In the genomic region with DNA sequence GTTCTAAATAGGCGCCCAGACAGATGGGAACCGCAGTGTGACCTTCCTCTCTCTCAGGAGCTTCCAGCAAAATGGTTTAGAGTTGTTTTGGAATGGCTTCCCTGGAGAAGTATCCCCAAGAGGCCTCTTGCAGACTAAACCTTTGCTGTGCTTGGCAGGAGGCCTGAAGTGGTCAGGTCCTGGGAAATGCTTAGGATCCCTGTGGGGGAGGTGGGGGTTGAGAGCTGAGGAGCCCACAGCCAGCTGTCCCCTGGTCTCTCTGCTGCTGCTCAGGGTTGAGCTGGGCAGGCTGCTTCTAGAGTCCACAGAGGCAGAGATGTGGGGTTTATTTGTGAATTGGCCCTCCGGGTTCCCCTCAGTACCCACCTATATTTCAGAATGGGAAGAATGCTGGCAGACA, we compare ENCODE assay signal across 12 mouse cellular contexts.
DNase-seq lines count a peak whose midpoint lies in the region; ATAC-seq and TF ChIP-seq lines count a peak whose summit lies in the region.
"Had no signal": no experiment of that assay in that cellular context is flagged by ENCODE, and none has a peak within 500 bp of the region (broad histone marks: within the 10 kb centered on the region; RNA-seq: fewer than 3 reads in every experiment).

No protein-coding gene starts in this region.

- H3K4me2 ChIP-seq in lung, embryonic 14.5 days = no peak overlapping the region
- H3K4me2 ChIP-seq in heart, postnatal 0 days (ENCODE audit: low read depth, low read length) = no peak overlapping the region
- no peak overlapping the region for H3K4me2 ChIP-seq in forebrain, embryonic 15.5 days (replicated peaks)
- H3K4me2 ChIP-seq: midbrain, embryonic 12.5 days had no signal

- H3K9ac ChIP-seq in lung, embryonic 14.5 days = no peak overlapping the region
- H3K9ac ChIP-seq in heart, postnatal 0 days (replicated peaks; ENCODE audit: low read depth, low read length) = no peak overlapping the region
- H3K9ac ChIP-seq in forebrain, embryonic 15.5 days (replicated peaks) = no peak overlapping the region
- H3K9ac ChIP-seq: midbrain, embryonic 12.5 days had no signal

- no peak for TF ChIP-seq CTCF in gastrocnemius, adult 2 months (IDR thresholded peaks at IDR 0.05)
- TF ChIP-seq CTCF in lung, embryonic 14.5 days (IDR thresholded peaks at IDR 0.05; ENCODE audit: low read depth) = no peak
- no peak for TF ChIP-seq CTCF in heart, postnatal 0 days (IDR thresholded peaks at IDR 0.05; ENCODE audit: low read depth)

- intact Hi-C loops in gastrocnemius, adult 2 months (cut with DNase I) = no loop called here

- no peaks in the 10 kb centered on the region for H3K27me3 ChIP-seq in lung, embryonic 14.5 days (ENCODE audit: insufficient read depth, low read length)
- H3K27me3 ChIP-seq in heart, postnatal 0 days (ENCODE audit: control insufficient read depth, insufficient read depth, low read length) = no peaks in the 10 kb centered on the region
- no peaks in the 10 kb centered on the region for H3K27me3 ChIP-seq in forebrain, embryonic 15.5 days
- H3K27me3 ChIP-seq: midbrain, embryonic 12.5 days had no signal

- TF ChIP-seq EP300 in heart, postnatal 0 days (IDR thresholded peaks at IDR 0.05; ENCODE audit: low read depth) = no peak

- no peaks in the 10 kb centered on the region for H3K36me3 ChIP-seq in lung, embryonic 14.5 days (ENCODE audit: insufficient read depth)
- no peaks in the 10 kb centered on the region for H3K36me3 ChIP-seq in heart, postnatal 0 days (replicated peaks; ENCODE audit: control insufficient read depth, insufficient read depth, low read length)
- H3K36me3 ChIP-seq in forebrain, embryonic 15.5 days = no peaks in the 10 kb centered on the region
- H3K36me3 ChIP-seq: forebrain, embryonic 10.5 days; midbrain, embryonic 12.5 days had no signal

- DNase-seq in gastrocnemius, adult 2 months = peak; percentile 28
- DNase-seq in gastrocnemius, adult 18-20 months (ENCODE audit: low spot score) = no peak
- DNase-seq in lung, embryonic 14.5 days = peak; percentile 47
- no peak for DNase-seq in lung, postnatal 36 days
- peak; percentile 8 for DNase-seq in heart, postnatal 0 days (ENCODE audit: low spot score)
- peak; percentile 31 to 48 for DNase-seq in kidney, postnatal 25 days
- DNase-seq in B cell, adult 2 months = no peak
- DNase-seq: layer of hippocampus, adult 9-11 months; lung, adult 2 months had no signal

- peak; percentile 65; the same call in 1 of the 2 replicates for ATAC-seq in lung, embryonic 14.5 days (ENCODE audit: insufficient read depth)
- no peak for ATAC-seq in heart, postnatal 0 days (ENCODE audit: insufficient read depth, low read depth)
- ATAC-seq in forebrain, embryonic 15.5 days (replicated peaks) = no peak

- no peak overlapping the region for H3K27ac ChIP-seq in gastrocnemius, adult 2 months
- no peak overlapping the region for H3K27ac ChIP-seq in lung, embryonic 14.5 days (ENCODE audit: low read depth)
- no peak overlapping the region for H3K27ac ChIP-seq in heart, postnatal 0 days (ENCODE audit: low read depth)
- no peak overlapping the region for H3K27ac ChIP-seq in forebrain, embryonic 15.5 days (replicated peaks)
- H3K27ac ChIP-seq: forebrain, embryonic 10.5 days; midbrain, embryonic 12.5 days had no signal

- H3K4me3 ChIP-seq in gastrocnemius, adult 2 months = no peak overlapping the region
- H3K4me3 ChIP-seq in lung, embryonic 14.5 days (ENCODE audit: low read depth, low read length) = no peak overlapping the region
- no peak overlapping the region for H3K4me3 ChIP-seq in heart, postnatal 0 days (ENCODE audit: low read depth, low read length)
- no peak overlapping the region for H3K4me3 ChIP-seq in forebrain, embryonic 15.5 days
- H3K4me3 ChIP-seq: forebrain, embryonic 10.5 days; midbrain, embryonic 12.5 days had no signal

- WGBS in lung, embryonic 14.5 days = 51% methylated on average over 3 of the region's 3 CpGs
- 42% methylated on average over 3 of the region's 3 CpGs for WGBS in heart, postnatal 0 days
- WGBS in forebrain, embryonic 15.5 days = 72% methylated on average over 3 of the region's 3 CpGs

- no peaks in the 10 kb centered on the region for H3K4me1 ChIP-seq in lung, embryonic 14.5 days (ENCODE audit: insufficient read depth)
- 0 out of 2 replicates have a peak, but pooled peaks cover 6% of the 10 kb centered on the region for H3K4me1 ChIP-seq in heart, postnatal 0 days (ENCODE audit: control insufficient read depth, insufficient read depth)
- no peaks in the 10 kb centered on the region for H3K4me1 ChIP-seq in forebrain, embryonic 15.5 days
- H3K4me1 ChIP-seq: midbrain, embryonic 12.5 days had no signal

- no peaks in the 10 kb centered on the region for H3K9me3 ChIP-seq in lung, embryonic 14.5 days (ENCODE audit: low read depth, low read length)
- no peaks in the 10 kb centered on the region for H3K9me3 ChIP-seq in heart, postnatal 0 days (replicated peaks; ENCODE audit: control insufficient read depth, low read length)
- H3K9me3 ChIP-seq in forebrain, embryonic 15.5 days = no peaks in the 10 kb centered on the region
- H3K9me3 ChIP-seq: forebrain, embryonic 10.5 days; midbrain, embryonic 12.5 days had no signal

Comparison
In these comparisons a context has a peak if more than half of its experiments do, and no peak if none do; other contexts are left out.
1. DNase-seq: peak in gastrocnemius, adult 2 months (single experiment), lung, embryonic 14.5 days (single experiment), heart, postnatal 0 days (single experiment) and kidney, postnatal 25 days (2 of 2); none in gastrocnemius, adult 18-20 months (single experiment), lung, postnatal 36 days (single experiment) and B cell, adult 2 months (0 of 2).